Mouse (Mus musculus) adrenal gland, adult 10 weeks (tissue): ENCODE data around the gene Lpar4. TPM values are rescaled to one million over a fixed set of nuclear protein-coding genes. Genes with fewer than 3 reads are reported as not detected.

Source experiments
- polyA plus RNA-seq: library from polyadenylated mRNA; stranded (reverse); fragments of 350-450 nt; fragmentation: Illumina TruSeq; extraction: RNeasy Lipid Tissue Mini Kit (QIAGEN cat#74804); gene quantifications from one replicate; pipeline ENCODE4 v1.2.3, GENCODE M21; 2014; ENCODE audit warnings: low read depth, low replicate concordance

Gene Lpar4
- polyA plus RNA-seq = 8.5 TPM

GRCm38 (mm10) chrX:106920175-106920827 lies at the start of gene Lpar4:
Gene Lpar4 (plus strand): TSS chrX:106920625.

Other genes starting within 250 kb of the Lpar4 start
- gene Rtl3, start 80.0 kb upstream of the Lpar4 start, polyA plus RNA-seq = 0.23 TPM
- gene P2ry10, start 167.9 kb downstream of the Lpar4 start, polyA plus RNA-seq = 1.3 TPM
- 6.5 TPM for gene P2ry10b, start 228.3 kb downstream of the Lpar4 start, polyA plus RNA-seq